13 mouse cellular contexts compared by ENCODE assay signal in genomic region chr11:54492559-54492958, GRCm38 (mm10). TPM values are rescaled to one million over a fixed set of nuclear protein-coding genes. Genes with fewer than 3 reads are reported as not detected.
A peak's percentile ranks its signal among the peaks of the same experiment; 100 is the strongest.
DNase-seq lines count a peak whose midpoint lies in the region; ATAC-seq lines count a peak whose summit lies in the region.
"Had no signal": no experiment of that assay in that cellular context is flagged by ENCODE, and none has a peak within 500 bp of the region (broad histone marks: within the 10 kb centered on the region; RNA-seq: fewer than 3 reads in every experiment).

No protein-coding gene starts in this region.

- no peak overlapping the region for H3K4me3 ChIP-seq in embryonic facial prominence, embryonic 14.5 days (ENCODE audit: low read depth, low read length)
- no peak overlapping the region for H3K4me3 ChIP-seq in embryonic facial prominence, embryonic 10.5 days
- H3K4me3 ChIP-seq in hindbrain, embryonic 12.5 days, result no peak overlapping the region
- H3K4me3 ChIP-seq: forebrain, embryonic 12.5 days; hindbrain, embryonic 15.5 days; lung, embryonic 15.5 days had no signal

- WGBS in embryonic facial prominence, embryonic 14.5 days, result 78% methylated on average over 4 of the region's 4 CpGs
- 90% methylated on average over 4 of the region's 4 CpGs for WGBS in embryonic facial prominence, embryonic 10.5 days
- 93% methylated on average over 4 of the region's 4 CpGs for WGBS in hindbrain, embryonic 12.5 days

- no peak overlapping the region for H3K9ac ChIP-seq in embryonic facial prominence, embryonic 14.5 days (ENCODE audit: low read depth, low read length)
- H3K9ac ChIP-seq in hindbrain, embryonic 12.5 days, result no peak overlapping the region
- H3K9ac ChIP-seq: forebrain, embryonic 12.5 days; hindbrain, embryonic 15.5 days; lung, embryonic 15.5 days had no signal

- H3K4me2 ChIP-seq in embryonic facial prominence, embryonic 14.5 days (ENCODE audit: low read depth, low read length), result no peak overlapping the region
- no peak overlapping the region for H3K4me2 ChIP-seq in hindbrain, embryonic 12.5 days (replicated peaks)
- H3K4me2 ChIP-seq: forebrain, embryonic 12.5 days; hindbrain, embryonic 15.5 days; lung, embryonic 15.5 days had no signal

- DNase-seq in embryonic facial prominence, embryonic 14.5 days (ENCODE audit: low spot score), result peak; percentile 47
- no peak for DNase-seq in embryonic facial prominence, embryonic 10.5 days (ENCODE audit: low spot score)
- peak; percentile 17 for DNase-seq in lung, postnatal 36 days
- DNase-seq in lung, postnatal 14 days, result no peak
- DNase-seq in thymus, postnatal 4 days, result peak; percentile 22
- DNase-seq in adrenal gland, postnatal 14 days, result no peak
- DNase-seq: kidney, postnatal 4 days had no signal

- no peak overlapping the region for H3K27ac ChIP-seq in embryonic facial prominence, embryonic 14.5 days (replicated peaks; ENCODE audit: low read depth, low read length)
- no peak overlapping the region for H3K27ac ChIP-seq in embryonic facial prominence, embryonic 10.5 days (replicated peaks)
- H3K27ac ChIP-seq in hindbrain, embryonic 12.5 days, result no peak overlapping the region
- H3K27ac ChIP-seq: forebrain, embryonic 12.5 days; hindbrain, embryonic 15.5 days; lung, embryonic 15.5 days; stomach, postnatal 0 days had no signal

- ATAC-seq in embryonic facial prominence, embryonic 14.5 days (ENCODE audit: low read depth), result no peak
- peak; percentile 94 for ATAC-seq in megakaryocyte, adult 5-6 weeks (ENCODE audit: poor library complexity, severe bottlenecking)
- no peak for ATAC-seq in hindbrain, embryonic 12.5 days (ENCODE audit: low FRiP score)

- H3K27me3 ChIP-seq in embryonic facial prominence, embryonic 14.5 days (replicated peaks; ENCODE audit: control insufficient read depth, insufficient read depth, low read length), result no peaks in the 10 kb centered on the region
- no peaks in the 10 kb centered on the region for H3K27me3 ChIP-seq in embryonic facial prominence, embryonic 10.5 days (replicated peaks; ENCODE audit: low read depth, poor library complexity, severe bottlenecking)
- no peaks in the 10 kb centered on the region for H3K27me3 ChIP-seq in hindbrain, embryonic 12.5 days
- H3K27me3 ChIP-seq: forebrain, embryonic 12.5 days; hindbrain, embryonic 15.5 days; lung, embryonic 15.5 days had no signal

- H3K4me1 ChIP-seq in embryonic facial prominence, embryonic 14.5 days (ENCODE audit: control insufficient read depth, insufficient read depth, low read length), result no peaks in the 10 kb centered on the region
- H3K4me1 ChIP-seq in embryonic facial prominence, embryonic 10.5 days, result no peaks in the 10 kb centered on the region
- H3K4me1 ChIP-seq in hindbrain, embryonic 12.5 days, result no peaks in the 10 kb centered on the region
- H3K4me1 ChIP-seq: forebrain, embryonic 12.5 days; hindbrain, embryonic 15.5 days; lung, embryonic 15.5 days had no signal

- H3K36me3 ChIP-seq in embryonic facial prominence, embryonic 14.5 days (ENCODE audit: control insufficient read depth, insufficient read depth, low read length), result peaks cover 22% of the 10 kb centered on the region
- H3K36me3 ChIP-seq in embryonic facial prominence, embryonic 10.5 days (replicated peaks), result peaks cover 14% of the 10 kb centered on the region
- H3K36me3 ChIP-seq in hindbrain, embryonic 12.5 days, result 0 out of 2 replicates have a peak, but pooled peaks cover 4% of the 10 kb centered on the region

- H3K9me3 ChIP-seq in embryonic facial prominence, embryonic 14.5 days (ENCODE audit: control insufficient read depth, low read length), result no peaks in the 10 kb centered on the region
- no peaks in the 10 kb centered on the region for H3K9me3 ChIP-seq in embryonic facial prominence, embryonic 10.5 days
- H3K9me3 ChIP-seq in hindbrain, embryonic 12.5 days (replicated peaks), result no peaks in the 10 kb centered on the region
- H3K9me3 ChIP-seq: forebrain, embryonic 12.5 days; hindbrain, embryonic 15.5 days; lung, embryonic 15.5 days had no signal

RNA-seq across cellular contexts. Expression of gene Rapgef6, which starts 30.1 kb away (rescaled TPM):
- polyA plus RNA-seq in embryonic facial prominence, embryonic 14.5 days (2014; fragmentation: Nextera tagmentation; extraction: Ambion mirVana), result 24.0 and 27.1 TPM in 2 replicates
- 38.7 and 39.6 TPM in 2 replicates for polyA plus RNA-seq in embryonic facial prominence, embryonic 10.5 days (2016; fragmentation: Nextera tagmentation; extraction: Ambion mirVana)
- total RNA-seq in megakaryocyte, adult 5-6 weeks (2015), result 47.7 and 55.9 TPM in 2 replicates
- 54.4 and 63.9 TPM in 2 replicates for total RNA-seq in megakaryocyte, adult 5-6 weeks (2017)
- 38.6 and 41.7 TPM in 2 replicates for polyA plus RNA-seq in hindbrain, embryonic 12.5 days (2016; fragmentation: Nextera tagmentation; extraction: Ambion mirVana)
- total RNA-seq in adrenal gland, postnatal 14 days (2021), result 26.0 and 29.7 TPM in 2 replicates

RNA-seq across cellular contexts. Expression of gene Fnip1, which starts 54.6 kb away (rescaled TPM):
- polyA plus RNA-seq in embryonic facial prominence, embryonic 14.5 days (2014; fragmentation: Nextera tagmentation; extraction: Ambion mirVana), result 14.7 and 14.8 TPM in 2 replicates
- 7.8 and 8.6 TPM in 2 replicates for polyA plus RNA-seq in embryonic facial prominence, embryonic 10.5 days (2016; fragmentation: Nextera tagmentation; extraction: Ambion mirVana)
- total RNA-seq in megakaryocyte, adult 5-6 weeks (2015), result 37.8 and 39.6 TPM in 2 replicates
- total RNA-seq in megakaryocyte, adult 5-6 weeks (2017), result 39.2 and 45.6 TPM in 2 replicates
- 12.1 and 13.2 TPM in 2 replicates for polyA plus RNA-seq in hindbrain, embryonic 12.5 days (2016; fragmentation: Nextera tagmentation; extraction: Ambion mirVana)
- total RNA-seq in adrenal gland, postnatal 14 days (2021), result 27.5 and 27.8 TPM in 2 replicates

Comparison
In these comparisons a context has a peak if more than half of its experiments do, and no peak if none do; other contexts are left out.
1. DNase-seq: peak in embryonic facial prominence, embryonic 14.5 days (single experiment), lung, postnatal 36 days (single experiment) and thymus, postnatal 4 days (single experiment); none in embryonic facial prominence, embryonic 10.5 days (single experiment), lung, postnatal 14 days (single experiment) and adrenal gland, postnatal 14 days (single experiment).